Mouse (Mus musculus): ENCODE measurements around the gene 1110059E24Rik. TPM values are rescaled to one million over a fixed set of nuclear protein-coding genes. Genes with fewer than 3 reads are reported as not detected.

1110059E24Rik gene
- 118 TPM for polyA plus RNA-seq (2014; fragmentation: Illumina TruSeq; extraction: RNeasy Lipid Tissue Mini Kit (QIAGEN cat#74804); ENCODE audit: low replicate concordance)

GRCm38 (mm10) chr19:21652285-21653171, at the start of gene 1110059E24Rik:
1110059E24Rik (minus strand) TSS chr19:21652976.

GRCm38 (mm10) chr19:21653172-21653981, 601 bp upstream of the 1110059E24Rik start, which contains the start of gene Abhd17b:
Abhd17b (plus strand) TSS chr19:21653185.

Other genes with a start within 250 kb of the 1110059E24Rik start
- 2,167 TPM for gene Gda, start 179.5 kb downstream of the 1110059E24Rik start, polyA plus RNA-seq (2014; fragmentation: Illumina TruSeq; extraction: RNeasy Lipid Tissue Mini Kit (QIAGEN cat#74804); ENCODE audit: low replicate concordance)
- gene Abhd17b, start 209 bp upstream of the 1110059E24Rik start, polyA plus RNA-seq (2014; fragmentation: Illumina TruSeq; extraction: RNeasy Lipid Tissue Mini Kit (QIAGEN cat#74804); ENCODE audit: low replicate concordance): 109 TPM
- 5.3 TPM for gene Cemip2, start 125.4 kb upstream of the 1110059E24Rik start, polyA plus RNA-seq (2014; fragmentation: Illumina TruSeq; extraction: RNeasy Lipid Tissue Mini Kit (QIAGEN cat#74804); ENCODE audit: low replicate concordance)

Data from small intestine, adult 10 weeks (tissue).